33 mouse cellular contexts compared by ENCODE assay signal in the genomic region with DNA sequence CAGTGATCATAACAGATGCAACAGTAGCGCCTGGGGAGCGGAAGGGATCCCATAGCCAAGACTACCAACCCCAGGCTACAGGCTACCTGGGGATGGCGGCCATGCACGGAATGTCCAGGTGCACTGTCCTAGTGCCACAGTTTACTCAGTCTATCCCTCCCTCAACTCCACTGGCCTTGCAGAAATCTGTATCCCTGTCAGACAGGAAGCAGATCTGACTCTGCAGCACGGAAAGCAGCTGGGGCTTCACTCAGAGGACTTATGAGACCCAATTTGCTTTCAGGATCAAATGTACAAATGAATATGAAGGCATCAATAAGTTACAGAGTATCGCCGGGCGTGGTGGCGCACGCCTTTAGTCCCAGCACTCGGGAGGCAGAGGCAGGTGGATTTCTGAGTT. TPM values are rescaled to one million over a fixed set of nuclear protein-coding genes. Genes with fewer than 3 reads are reported as not detected.
"Had no signal": no experiment of that assay in that cellular context is flagged by ENCODE, and none has a peak within 500 bp of the region (broad histone marks: within the 10 kb centered on the region; RNA-seq: fewer than 3 reads in every experiment).

No protein-coding gene starts in this region.

- H3K27me3 ChIP-seq: kidney, embryonic 15.5 days; liver, embryonic 13.5 days; midbrain, embryonic 15.5 days; neural tube, embryonic 13.5 days had no signal

- H3K9me3 ChIP-seq: kidney, embryonic 15.5 days; liver, embryonic 13.5 days; midbrain, embryonic 10.5 days; midbrain, embryonic 15.5 days; neural tube, embryonic 13.5 days had no signal

- DNase-seq: kidney, adult 11 months; kidney, adult 8-10 months; kidney, postnatal 10 days; kidney, postnatal 36 days; layer of hippocampus, postnatal 36 days; liver, embryonic 13.5 days; lung, adult 2 months; lung, postnatal 14 days; lung, postnatal 4 days; retina, postnatal 1 day; right cerebral cortex, postnatal 25 days had no signal

- H3K36me3 ChIP-seq: midbrain, embryonic 15.5 days had no signal

- H3K4me2 ChIP-seq: kidney, embryonic 15.5 days; liver, embryonic 13.5 days; midbrain, embryonic 15.5 days; neural tube, embryonic 13.5 days had no signal

- H3K4me3 ChIP-seq: kidney, embryonic 15.5 days; left cerebral cortex, adult 2 months; liver, embryonic 13.5 days; midbrain, embryonic 10.5 days; midbrain, embryonic 15.5 days; neural tube, embryonic 13.5 days had no signal

- H3K9ac ChIP-seq: kidney, embryonic 15.5 days; liver, embryonic 13.5 days; midbrain, embryonic 15.5 days; neural tube, embryonic 13.5 days had no signal

- ATAC-seq: midbrain, embryonic 15.5 days had no signal

- H3K27ac ChIP-seq: kidney, embryonic 15.5 days; left cerebral cortex, adult 2 months; liver, embryonic 13.5 days; midbrain, embryonic 10.5 days; midbrain, embryonic 15.5 days; neural tube, embryonic 13.5 days had no signal

RNA-seq across cellular contexts. Expression of a gene that starts 47.9 kb away (rescaled TPM):
- total RNA-seq: layer of hippocampus, adult 8-10 months; layer of hippocampus, postnatal 10 days; layer of hippocampus, postnatal 36 days; left cerebral cortex, adult 2 months; left cerebral cortex, postnatal 10 days; left cerebral cortex, postnatal 36 days; liver, adult 2 months; megakaryocyte progenitor cell, adult 5-6 weeks; neutrophil, adult 5-6 weeks had no signal
- polyA plus RNA-seq: intestine, embryonic 14.5 days; kidney, embryonic 15.5 days; limb, embryonic 11.5 days; limb, embryonic 14.5 days; liver, adult 2 months; liver, embryonic 13.5 days; liver, embryonic 16.5 days; lung, adult 2 months; lung, embryonic 16.5 days; midbrain, embryonic 10.5 days; midbrain, embryonic 15.5 days; neural tube, embryonic 13.5 days; small intestine, adult 2 months; spleen, adult 2 months; stomach, embryonic 16.5 days; testis, adult 2 months; urinary bladder, adult 2 months had no signal
